Mouse (Mus musculus): ENCODE data around the gene Elof1. TPM values are rescaled to one million over a fixed set of nuclear protein-coding genes. Genes with fewer than 3 reads are reported as not detected.
"Not testable (repeated sequence)": the region's sequence is repeated elsewhere in the genome, so short reads cannot be mapped to it uniquely, and the experiment has no call there.

Gene Elof1
- polyA plus RNA-seq, 1 experiment from 2014 or later: 104 TPM

- Histone ChIP-seq H3K27me3 (replicated peaks) (0 out of 2 replicates have a peak, but pooled peaks cover 4% of the 10 kb centered on the region), H3K36me3 (no peaks in the 10 kb centered on the region), H3K4me3 (no peak overlapping the region), H3K9me3 (replicated peaks) (no peaks in the 10 kb centered on the region), H3K27ac (ENCODE audit: poor library complexity, severe bottlenecking) (no peak overlapping the region), H3K4me2 (no peak overlapping the region), H3K9ac (no peak overlapping the region), H3K4me1 (replicated peaks) (peaks cover 11% of the 10 kb centered on the region)
- WGBS: 88% methylated on average over 3 of the region's 3 CpGs
- ATAC-seq (ENCODE audit: insufficient number of reproducible peaks, low FRiP score): no peak
These were observed 36.8 kb upstream of the Elof1 start for GRCm38 (mm10) chr9:22153810-22154209.

- no peak for ATAC-seq (ENCODE audit: insufficient number of reproducible peaks, low FRiP score)
- Histone ChIP-seq H3K4me3 (no peak overlapping the region), H3K27me3 (replicated peaks) (no peaks in the 10 kb centered on the region), H3K4me2 (no peak overlapping the region), H3K27ac (ENCODE audit: poor library complexity, severe bottlenecking) (no peak overlapping the region), H3K9ac (no peak overlapping the region), H3K9me3 (replicated peaks) (peaks cover 3% of the 10 kb centered on the region; the same call in 1 of the 2 replicates), H3K36me3 (no peaks in the 10 kb centered on the region), H3K4me1 (replicated peaks) (0 out of 2 replicates have a peak, but pooled peaks cover 2% of the 10 kb centered on the region)
- WGBS: 76% methylated on average over 2 of the region's 2 CpGs
These were observed 34.0 kb upstream of the Elof1 start for GRCm38 (mm10) chr9:22150946-22151345.

- WGBS: 77% methylated on average over 7 of the region's 7 CpGs
- not testable (repeated sequence) for H3K9ac ChIP-seq; H3K27me3 ChIP-seq (replicated peaks); H3K4me2 ChIP-seq; H3K4me1 ChIP-seq (replicated peaks); H3K4me3 ChIP-seq; H3K9me3 ChIP-seq (replicated peaks); H3K27ac ChIP-seq (ENCODE audit: poor library complexity, severe bottlenecking); ATAC-seq (ENCODE audit: insufficient number of reproducible peaks, low FRiP score); H3K36me3 ChIP-seq
These were observed 33.3 kb upstream of the Elof1 start for GRCm38 (mm10) chr9:22150249-22150693.

GRCm38 (mm10) chr9:22149426-22150248 lies 32.7 kb upstream of the Elof1 start:
- WGBS: 64% methylated on average over 20 of the region's 20 CpGs
- Histone ChIP-seq H3K4me2 (no peak overlapping the region), H3K4me1 (replicated peaks) (no peaks in the 10 kb centered on the region)

GRCm38 (mm10) chr9:22144304-22144965 lies 27.5 kb upstream of the Elof1 start:
- no peaks in the 10 kb centered on the region for H3K36me3 ChIP-seq
- no peaks in the 10 kb centered on the region for H3K27me3 ChIP-seq (replicated peaks)
- H3K4me1 ChIP-seq (replicated peaks): no peaks in the 10 kb centered on the region
- no peak overlapping the region for H3K9ac ChIP-seq
- no peak for ATAC-seq (ENCODE audit: insufficient number of reproducible peaks, low FRiP score)
- 80% methylated on average over 8 of the region's 8 CpGs for WGBS
- peaks cover 3% of the 10 kb centered on the region; the same call in 1 of the 2 replicates for H3K9me3 ChIP-seq (replicated peaks)
- no peak overlapping the region for H3K4me2 ChIP-seq
- H3K27ac ChIP-seq (ENCODE audit: poor library complexity, severe bottlenecking): no peak overlapping the region
- H3K4me3 ChIP-seq: no peak overlapping the region

More at GRCm38 (mm10) chr9:22149426-22150248, 32.7 kb upstream of the Elof1 start:
- Histone ChIP-seq H3K36me3 (no peaks in the 10 kb centered on the region), H3K9ac (no peak overlapping the region), H3K9me3 (replicated peaks) (peaks cover 3% of the 10 kb centered on the region; the same call in 1 of the 2 replicates), H3K4me3 (no peak overlapping the region), H3K27me3 (replicated peaks) (no peaks in the 10 kb centered on the region), H3K27ac (ENCODE audit: poor library complexity, severe bottlenecking) (no peak overlapping the region)
- peak; percentile 89 for ATAC-seq (ENCODE audit: insufficient number of reproducible peaks, low FRiP score)

GRCm38 (mm10) chr9:22143108-22144037 lies 26.4 kb upstream of the Elof1 start:
- Histone ChIP-seq H3K4me3 (no peak overlapping the region), H3K27me3 (replicated peaks) (no peaks in the 10 kb centered on the region), H3K9me3 (replicated peaks) (peaks cover 3% of the 10 kb centered on the region; the same call in 1 of the 2 replicates), H3K36me3 (no peaks in the 10 kb centered on the region), H3K4me2 (no peak overlapping the region), H3K27ac (ENCODE audit: poor library complexity, severe bottlenecking) (no peak overlapping the region), H3K9ac (no peak overlapping the region), H3K4me1 (replicated peaks) (no peaks in the 10 kb centered on the region)
- 50% methylated on average over 17 of the region's 17 CpGs for WGBS
- ATAC-seq (ENCODE audit: insufficient number of reproducible peaks, low FRiP score): peak; percentile 51

- Histone ChIP-seq H3K27ac (ENCODE audit: poor library complexity, severe bottlenecking) (no peak overlapping the region), H3K9me3 (replicated peaks) (no peaks in the 10 kb centered on the region), H3K4me1 (replicated peaks) (peaks cover 8% of the 10 kb centered on the region; the same call in 1 of the 2 replicates), H3K36me3 (no peaks in the 10 kb centered on the region), H3K4me2 (no peak overlapping the region), H3K9ac (no peak overlapping the region), H3K27me3 (replicated peaks) (no peaks in the 10 kb centered on the region), H3K4me3 (no peak overlapping the region)
- ATAC-seq (ENCODE audit: insufficient number of reproducible peaks, low FRiP score): no peak
- 86% methylated on average over 5 of the region's 5 CpGs for WGBS
These were observed 22.8 kb upstream of the Elof1 start for GRCm38 (mm10) chr9:22139746-22140145.

GRCm38 (mm10) chr9:22138480-22138879 lies 21.5 kb upstream of the Elof1 start:
- no peak overlapping the region for H3K9ac ChIP-seq
- no peak for ATAC-seq (ENCODE audit: insufficient number of reproducible peaks, low FRiP score)
- no peaks in the 10 kb centered on the region for H3K36me3 ChIP-seq
- 30% methylated on average over 2 of the region's 2 CpGs for WGBS
- H3K4me3 ChIP-seq: no peak overlapping the region
- H3K9me3 ChIP-seq (replicated peaks): no peaks in the 10 kb centered on the region
- H3K4me1 ChIP-seq (replicated peaks): peaks cover 8% of the 10 kb centered on the region; the same call in 1 of the 2 replicates
- no peak overlapping the region for H3K4me2 ChIP-seq
- H3K27ac ChIP-seq (ENCODE audit: poor library complexity, severe bottlenecking): no peak overlapping the region
- peaks cover under 1% of the 10 kb centered on the region; the same call in 1 of the 2 replicates for H3K27me3 ChIP-seq (replicated peaks)

GRCm38 (mm10) chr9:22136765-22137547 lies 20.0 kb upstream of the Elof1 start:
- peaks cover 9% of the 10 kb centered on the region for H3K4me1 ChIP-seq (replicated peaks)
- ATAC-seq (ENCODE audit: insufficient number of reproducible peaks, low FRiP score): peak; percentile 59; the same call in 1 of the 2 replicates
- WGBS: 15% methylated on average over 22 of the region's 23 CpGs
- peaks cover 4% of the 10 kb centered on the region; the same call in 1 of the 2 replicates for H3K27me3 ChIP-seq (replicated peaks)
- no peaks in the 10 kb centered on the region for H3K36me3 ChIP-seq
- H3K4me3 ChIP-seq: peak overlapping the region; percentile 11; the same call in 1 of the 2 replicates
- H3K4me2 ChIP-seq: peak overlapping the region; percentile 44
- H3K9ac ChIP-seq: peak overlapping the region; percentile 49
- H3K27ac ChIP-seq (ENCODE audit: poor library complexity, severe bottlenecking): peak overlapping the region; percentile 55
- no peaks in the 10 kb centered on the region for H3K9me3 ChIP-seq (replicated peaks)
